Mouse (Mus musculus) erythroblast, embryonic 14.5 days (primary cell): ENCODE data around the gene Zfp618. TPM values are rescaled to one million over a fixed set of nuclear protein-coding genes. Genes with fewer than 3 reads are reported as not detected.

ENCODE experiments used
- H3K27me3 ChIP-seq: 2 replicates; pipeline ENCODE4 v1.6.1; 2012; ENCODE audit warnings: inconsistent platforms; ENCODE audit not compliant: control insufficient read depth
- H3K36me3 ChIP-seq: 2 replicates; pipeline ENCODE4 v1.6.1; 2012; ENCODE audit warnings: mild to moderate bottlenecking, inconsistent platforms; ENCODE audit not compliant: control insufficient read depth
- H3K4me1 ChIP-seq: 2 replicates; pipeline ENCODE4 v1.6.1; 2012; ENCODE audit warnings: inconsistent platforms; ENCODE audit not compliant: control insufficient read depth
- H3K4me3 ChIP-seq: replicated peaks from 2 replicates; pipeline ENCODE3; 2012; ENCODE audit warnings: moderate library complexity, mild to moderate bottlenecking, inconsistent platforms
- H3K9me3 ChIP-seq: 2 replicates; pipeline ENCODE4 v1.6.1; 2012; ENCODE audit warnings: low read length, inconsistent platforms, mixed read lengths; ENCODE audit not compliant: control insufficient read depth
- GATA1 ChIP-seq: IDR thresholded peaks from 2 replicates; pipeline ENCODE4 v1.6.1; 2012; ENCODE audit warnings: low read length, inconsistent platforms, mixed read lengths
- TAL1 ChIP-seq: IDR thresholded peaks from 3 replicates; pipeline ENCODE4 v1.6.1; 2012; ENCODE audit warnings: low read length, inconsistent platforms, mixed read lengths
- polyA plus RNA-seq: library from polyadenylated mRNA; stranded (reverse); fragments of >175 nt; gene quantifications from 2 replicates; pipeline ENCODE4 v1.2.3, GENCODE M21; 2012

The Zfp618 gene
- polyA plus RNA-seq, 1 experiment, result not detected

DNA sequence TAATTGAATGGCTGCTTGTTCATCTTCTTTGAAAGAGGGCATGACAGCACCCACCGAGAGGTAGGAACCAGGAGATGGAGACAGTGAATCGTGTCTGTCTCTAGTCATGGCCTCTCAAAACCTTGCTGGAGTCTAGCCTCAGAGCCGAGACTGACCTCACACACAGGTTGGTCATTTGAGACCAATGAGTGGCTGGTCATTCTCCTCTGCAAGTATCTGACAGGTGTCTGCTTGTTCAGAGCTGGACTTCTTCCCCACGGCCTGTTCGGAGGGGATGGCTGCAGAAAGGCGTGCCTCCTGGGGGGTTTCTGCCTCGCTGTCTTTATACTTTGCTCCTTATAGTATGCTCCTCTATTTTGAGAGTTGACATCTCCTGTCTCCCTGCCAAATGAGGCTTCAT is 70.6 kb downstream of the Zfp618 start:
- Histone ChIP-seq H3K4me1 (no peaks in the 10 kb centered on the region), H3K4me3 (no peak overlapping the region), H3K36me3 (no peaks in the 10 kb centered on the region; the same call in 1 of the 2 replicates), H3K27me3 (no peaks in the 10 kb centered on the region), H3K9me3 (peaks cover 5% of the 10 kb centered on the region; the same call in 1 of the 2 replicates)
- TF ChIP-seq GATA1 (no peak), TAL1 (no peak)

DNA sequence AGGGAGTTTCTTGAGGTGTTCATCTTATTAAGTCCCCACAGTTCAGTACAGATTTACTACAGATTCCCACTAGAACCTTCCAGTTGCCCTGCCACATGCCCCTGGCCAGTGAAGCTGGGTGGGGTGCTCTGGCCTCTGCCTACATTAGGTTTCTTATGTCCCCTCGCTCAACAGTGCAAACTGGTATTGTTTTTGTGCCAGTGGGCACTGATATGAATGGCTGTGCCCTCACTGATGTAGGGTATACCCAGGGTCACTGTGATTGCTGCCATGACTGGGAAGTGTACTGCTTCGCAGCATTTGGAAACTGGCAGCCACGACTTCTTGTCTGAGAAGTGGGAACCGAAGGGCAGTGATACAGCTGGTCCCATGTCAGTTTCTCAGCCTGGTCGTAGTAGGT is 71.4 kb downstream of the Zfp618 start:
- peaks cover 5% of the 10 kb centered on the region; the same call in 1 of the 2 replicates for H3K9me3 ChIP-seq
- H3K36me3 ChIP-seq, result no peaks in the 10 kb centered on the region; the same call in 1 of the 2 replicates
- H3K4me1 ChIP-seq, result no peaks in the 10 kb centered on the region
- TF ChIP-seq TAL1, result no peak
- TF ChIP-seq GATA1, result no peak
- H3K4me3 ChIP-seq, result no peak overlapping the region
- no peaks in the 10 kb centered on the region for H3K27me3 ChIP-seq

DNA sequence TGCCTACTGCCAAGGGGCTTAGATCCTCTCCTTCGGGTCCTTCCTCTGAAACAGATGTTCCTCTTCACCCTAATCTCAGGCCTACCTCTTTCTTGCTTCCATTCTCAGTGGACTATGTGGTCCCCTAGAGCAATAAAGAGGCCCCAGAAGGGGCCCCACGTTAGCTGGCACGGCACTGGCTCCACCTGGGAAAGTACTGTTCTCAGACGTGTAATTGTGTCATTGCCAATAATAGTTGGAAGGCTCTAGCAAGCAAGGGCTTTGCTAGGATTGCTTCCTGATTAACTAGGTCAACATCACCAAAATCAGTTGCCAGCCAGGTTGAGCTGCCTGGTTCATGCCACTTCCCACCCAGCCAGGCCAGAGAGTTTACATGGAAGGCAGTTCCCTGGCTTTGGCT is 72.2 kb downstream of the Zfp618 start:
- Histone ChIP-seq H3K36me3 (no peaks in the 10 kb centered on the region; the same call in 1 of the 2 replicates), H3K9me3 (peaks cover 5% of the 10 kb centered on the region; the same call in 1 of the 2 replicates), H3K27me3 (no peaks in the 10 kb centered on the region), H3K4me1 (no peaks in the 10 kb centered on the region), H3K4me3 (no peak overlapping the region)
- TF ChIP-seq TAL1 (no peak), GATA1 (no peak)

DNA sequence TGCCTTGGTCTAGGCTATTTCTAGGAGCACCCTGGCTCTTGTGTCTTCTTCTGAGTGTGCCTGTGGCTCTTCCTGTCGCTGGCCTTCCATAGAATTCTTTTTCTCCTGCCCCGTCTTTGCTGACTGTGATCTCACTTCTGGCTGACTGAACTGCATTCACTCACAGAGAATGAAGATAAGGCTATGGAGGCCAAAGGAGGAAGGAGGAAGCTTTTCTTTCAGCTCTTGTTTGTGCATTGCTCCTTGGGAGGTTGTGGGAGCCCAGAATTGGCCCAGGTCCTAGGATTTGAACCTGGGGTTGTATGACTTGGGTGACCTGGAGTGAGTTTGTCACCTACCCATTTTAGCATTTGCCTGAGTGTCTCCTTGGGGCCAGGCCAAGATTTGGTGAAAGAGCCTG is 72.9 kb downstream of the Zfp618 start:
- H3K9me3 ChIP-seq, result peaks cover 5% of the 10 kb centered on the region; the same call in 1 of the 2 replicates

DNA sequence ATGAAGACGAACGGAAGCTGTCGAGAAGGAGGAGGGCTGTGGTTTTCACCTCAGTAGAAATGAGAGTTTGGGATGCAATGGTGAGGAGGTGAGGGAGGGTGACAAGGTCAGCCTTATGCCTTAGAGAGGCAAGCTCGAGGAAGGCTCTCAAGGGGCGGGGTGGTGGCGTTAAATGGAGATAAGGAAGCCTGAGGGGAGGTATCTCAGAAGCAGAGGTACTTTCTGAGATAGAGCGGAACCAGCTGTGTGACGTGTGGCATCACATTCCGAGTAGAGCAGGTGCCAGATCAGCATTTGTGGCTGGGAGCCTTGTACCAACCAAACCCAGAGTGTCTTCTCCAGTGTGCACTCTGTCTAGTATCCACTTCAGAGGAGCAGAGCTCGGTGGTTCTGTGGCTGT is 73.6 kb downstream of the Zfp618 start:
- Histone ChIP-seq H3K36me3 (no peaks in the 10 kb centered on the region; the same call in 1 of the 2 replicates), H3K27me3 (no peaks in the 10 kb centered on the region), H3K9me3 (peaks cover 5% of the 10 kb centered on the region; the same call in 1 of the 2 replicates), H3K4me1 (no peaks in the 10 kb centered on the region), H3K4me3 (no peak overlapping the region)
- TF ChIP-seq GATA1, result no peak
- TF ChIP-seq TAL1, result no peak

More for the DNA sequence above, 72.9 kb downstream of the Zfp618 start:
- no peaks in the 10 kb centered on the region for H3K4me1 ChIP-seq
- no peaks in the 10 kb centered on the region for H3K27me3 ChIP-seq
- no peak overlapping the region for H3K4me3 ChIP-seq
- no peaks in the 10 kb centered on the region; the same call in 1 of the 2 replicates for H3K36me3 ChIP-seq
- no peak for TF ChIP-seq GATA1
- TF ChIP-seq TAL1, result no peak

DNA sequence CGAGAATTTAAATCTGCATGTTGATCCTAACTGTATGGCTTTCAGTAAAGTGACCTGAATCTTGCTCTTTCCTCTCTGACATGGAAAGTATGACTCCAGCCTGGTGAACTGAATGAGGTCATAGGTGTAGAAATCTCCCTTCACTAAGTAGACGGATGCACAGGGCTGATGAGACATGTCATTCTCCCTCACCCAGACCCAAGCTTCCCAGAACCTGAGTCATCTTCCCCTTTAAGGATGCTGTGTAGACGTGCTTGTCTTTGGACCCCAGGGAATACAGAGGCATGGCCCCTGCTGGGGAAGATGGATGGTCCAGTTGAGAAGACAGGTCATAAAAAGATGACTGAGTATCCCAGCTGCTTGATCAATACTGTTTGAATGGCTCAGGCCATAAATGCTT is 83.2 kb downstream of the Zfp618 start:
- TF ChIP-seq GATA1 (no peak), TAL1 (no peak)

DNA sequence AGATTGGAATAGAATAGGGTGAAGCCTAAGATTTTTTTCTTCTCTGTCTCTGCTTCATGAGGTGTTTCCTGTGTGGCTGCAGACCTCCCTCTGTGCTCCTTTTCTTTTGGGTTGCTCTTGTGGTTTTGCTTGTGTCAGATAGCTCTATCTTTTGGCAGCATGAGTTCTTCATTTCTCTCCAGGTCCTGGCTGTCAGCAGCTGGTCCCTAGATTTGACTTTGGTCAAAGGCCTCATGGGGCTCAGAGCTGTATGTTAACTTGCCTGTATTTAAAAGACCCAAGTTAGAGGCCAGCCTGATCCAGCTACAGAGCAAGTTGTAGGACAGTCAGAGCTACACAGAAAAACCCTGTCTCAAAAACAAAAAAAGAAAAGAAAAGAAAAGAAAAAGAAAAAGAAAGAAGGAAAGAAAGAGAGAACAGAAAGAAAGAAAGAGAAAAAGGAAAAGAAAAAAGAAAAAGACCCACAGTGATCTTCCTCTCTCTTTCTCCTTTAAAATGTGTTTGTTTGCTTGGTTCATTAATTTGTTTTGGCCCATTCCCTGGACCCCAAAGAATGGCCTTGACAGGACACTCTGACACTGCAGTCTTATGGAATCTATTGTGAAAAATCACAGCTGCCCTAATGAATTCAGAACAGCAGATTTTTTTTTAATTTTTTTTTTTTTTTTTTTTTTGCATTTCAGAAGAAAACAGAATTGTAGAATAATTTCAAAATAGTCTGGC is 84.4 kb downstream of the Zfp618 start:
- no peak for TF ChIP-seq TAL1
- TF ChIP-seq GATA1, result no peak
- Histone ChIP-seq H3K9me3 (peaks cover 5% of the 10 kb centered on the region; the same call in 1 of the 2 replicates), H3K36me3 (no peaks in the 10 kb centered on the region), H3K4me3 (no peak overlapping the region), H3K27me3 (no peaks in the 10 kb centered on the region), H3K4me1 (no peaks in the 10 kb centered on the region)

More for the DNA sequence above, 83.2 kb downstream of the Zfp618 start:
- peaks cover 5% of the 10 kb centered on the region; the same call in 1 of the 2 replicates for H3K9me3 ChIP-seq
- H3K36me3 ChIP-seq, result no peaks in the 10 kb centered on the region
- no peak overlapping the region for H3K4me3 ChIP-seq
- no peaks in the 10 kb centered on the region for H3K27me3 ChIP-seq
- no peaks in the 10 kb centered on the region for H3K4me1 ChIP-seq

DNA sequence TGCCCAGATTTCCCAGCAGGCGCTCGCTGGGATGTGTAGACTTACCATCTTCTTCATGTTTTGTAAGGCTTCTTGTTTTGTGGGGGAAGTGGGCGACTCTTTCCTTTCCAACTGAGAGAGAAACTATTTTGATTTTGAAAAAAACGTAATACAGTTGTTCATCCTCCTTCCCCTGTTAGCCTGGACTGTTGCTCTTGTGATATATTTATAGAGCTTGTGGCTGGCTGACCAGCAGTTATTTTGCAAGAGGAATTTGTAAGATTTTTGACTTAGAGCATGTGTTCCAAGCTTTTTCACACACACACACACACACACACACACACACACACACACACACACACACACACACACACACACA is 84.9 kb downstream of the Zfp618 start:
- Histone ChIP-seq H3K4me1 (no peaks in the 10 kb centered on the region), H3K36me3 (no peaks in the 10 kb centered on the region), H3K27me3 (no peaks in the 10 kb centered on the region), H3K4me3 (no peak overlapping the region), H3K9me3 (peaks cover 5% of the 10 kb centered on the region; the same call in 1 of the 2 replicates)
- TF ChIP-seq GATA1, result no peak
- no peak for TF ChIP-seq TAL1

DNA sequence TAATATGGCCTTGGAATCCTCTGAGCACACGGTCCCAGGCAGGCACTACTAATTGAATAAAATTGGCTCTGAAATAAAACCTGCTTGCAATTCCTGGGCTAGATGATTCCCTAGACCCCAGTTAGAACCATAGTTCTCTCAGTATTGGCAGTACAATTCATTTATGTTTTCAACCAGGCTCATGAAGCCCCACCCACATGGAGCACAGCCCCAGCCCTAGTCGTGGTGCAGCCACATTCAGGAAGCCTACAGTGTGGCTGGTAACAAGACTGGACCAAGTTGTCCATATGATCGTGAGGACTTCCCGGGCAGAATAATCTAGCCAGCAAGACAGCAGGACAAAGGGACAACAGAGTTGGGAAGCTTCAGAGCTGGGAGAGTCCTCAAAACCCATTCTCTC is 85.6 kb downstream of the Zfp618 start:
- H3K27me3 ChIP-seq, result no peaks in the 10 kb centered on the region
- H3K36me3 ChIP-seq, result no peaks in the 10 kb centered on the region
- TF ChIP-seq TAL1, result no peak
- TF ChIP-seq GATA1, result no peak
- H3K4me3 ChIP-seq, result no peak overlapping the region
- H3K9me3 ChIP-seq, result peaks cover 5% of the 10 kb centered on the region; the same call in 1 of the 2 replicates
- H3K4me1 ChIP-seq, result no peaks in the 10 kb centered on the region
